Mouse (Mus musculus) neural tube, embryonic 15.5 days (tissue): ENCODE measurements around the gene Ssb. TPM values are rescaled to one million over a fixed set of nuclear protein-coding genes. Genes with fewer than 3 reads are reported as not detected.

Source experiments
- ATAC-seq: fragments of 200-750 bp; cut with Nextera tagmentation; 2 replicates; pipeline ENCODE4 v1.8.0; 2017; ENCODE audit warnings: mild to moderate bottlenecking, moderate TSS enrichment, moderate library complexity; ENCODE audit not compliant: low FRiP score
- H3K27ac ChIP-seq: fragments of 300-500 bp; sonication (generic); replicated peaks from 2 replicates; pipeline ENCODE4 v1.5.1; 2015; ENCODE audit warnings: mild to moderate bottlenecking, inconsistent platforms
- H3K27me3 ChIP-seq: fragments of 300-500 bp; sonication (generic); replicated peaks from 2 replicates; pipeline ENCODE4 v1.6.1; 2015; ENCODE audit warnings: inconsistent platforms
- H3K36me3 ChIP-seq: fragments of 300-500 bp; sonication (generic); 2 replicates; pipeline ENCODE4 v1.6.1; 2015; ENCODE audit warnings: inconsistent platforms
- H3K4me1 ChIP-seq: fragments of 300-500 bp; sonication (generic); 2 replicates; pipeline ENCODE4 v1.6.1; 2015; ENCODE audit warnings: inconsistent platforms
- H3K4me2 ChIP-seq: fragments of 300-500 bp; sonication (generic); 2 replicates; pipeline ENCODE4 v1.6.1; 2015; ENCODE audit warnings: inconsistent platforms, mild to moderate bottlenecking, moderate library complexity
- H3K4me3 ChIP-seq: fragments of 300-500 bp; sonication (generic); replicated peaks from 2 replicates; pipeline ENCODE4 v1.5.1; 2015; ENCODE audit warnings: mild to moderate bottlenecking, inconsistent platforms
- H3K9ac ChIP-seq: fragments of 300-500 bp; sonication (generic); replicated peaks from 2 replicates; pipeline ENCODE4 v1.6.1; 2015; ENCODE audit warnings: mild to moderate bottlenecking, inconsistent platforms
- H3K9me3 ChIP-seq: fragments of 300-500 bp; sonication (generic); replicated peaks from 2 replicates; pipeline ENCODE4 v1.6.1; 2016; ENCODE audit warnings: inconsistent platforms
- WGBS: fragments of 180-500 bp; shearing (Covaris S2); methylation state at CpG from one replicate; pipeline ENCODE4 v1.1.7; 2015; ENCODE audit warnings: mixed read lengths; 5-methylcytosine and 5-hydroxymethylcytosine counted together
- polyA plus RNA-seq: library from polyadenylated mRNA; unstranded; fragments of >200 nt; fragmentation: Nextera tagmentation; extraction: Ambion mirVana; gene quantifications from 2 replicates; pipeline ENCODE4 v1.2.1, GENCODE M21; 2015

The Ssb gene
- polyA plus RNA-seq, 1 experiment from 2014 or later = 263 TPM

GRCm38 (mm10) chr2:69830116-69830515, 31.2 kb upstream of the Ssb start:
- H3K9me3 ChIP-seq = no peaks in the 10 kb centered on the region
- H3K4me3 ChIP-seq = no peak overlapping the region
- peaks cover 54% of the 10 kb centered on the region for H3K36me3 ChIP-seq
- ATAC-seq = no peak
- H3K4me2 ChIP-seq = no peak overlapping the region
- 93% methylated on average over 8 of the region's 8 CpGs for WGBS
- no peak overlapping the region for H3K9ac ChIP-seq
- peaks cover 20% of the 10 kb centered on the region for H3K4me1 ChIP-seq
- H3K27me3 ChIP-seq = no peaks in the 10 kb centered on the region
- H3K27ac ChIP-seq = no peak overlapping the region

GRCm38 (mm10) chr2:69837244-69837967, 24.0 kb upstream of the Ssb start:
- Histone ChIP-seq H3K4me1 (no peaks in the 10 kb centered on the region), H3K4me2 (no peak overlapping the region), H3K27me3 (no peaks in the 10 kb centered on the region), H3K9me3 (no peaks in the 10 kb centered on the region), H3K4me3 (no peak overlapping the region), H3K36me3 (peaks cover 39% of the 10 kb centered on the region), H3K9ac (no peak overlapping the region), H3K27ac (no peak overlapping the region)
- WGBS = 71% methylated on average over 7 of the region's 7 CpGs
- ATAC-seq = no peak

GRCm38 (mm10) chr2:69837996-69838395, 23.4 kb upstream of the Ssb start:
- no peaks in the 10 kb centered on the region for H3K27me3 ChIP-seq
- no peak overlapping the region for H3K27ac ChIP-seq
- H3K36me3 ChIP-seq = peaks cover 33% of the 10 kb centered on the region
- no peak overlapping the region for H3K9ac ChIP-seq
- ATAC-seq = no peak
- H3K4me3 ChIP-seq = no peak overlapping the region
- H3K9me3 ChIP-seq = no peaks in the 10 kb centered on the region
- no peaks in the 10 kb centered on the region for H3K4me1 ChIP-seq
- no peak overlapping the region for H3K4me2 ChIP-seq
- 51% methylated on average over 3 of the region's 3 CpGs for WGBS

- Histone ChIP-seq H3K27ac (no peak overlapping the region), H3K36me3 (peaks cover 26% of the 10 kb centered on the region), H3K4me2 (no peak overlapping the region), H3K27me3 (no peaks in the 10 kb centered on the region), H3K4me1 (no peaks in the 10 kb centered on the region), H3K9ac (no peak overlapping the region), H3K9me3 (no peaks in the 10 kb centered on the region), H3K4me3 (no peak overlapping the region)
- ATAC-seq = no peak
Measured at GRCm38 (mm10) chr2:69838707-69839106, 22.7 kb upstream of the Ssb start.

- no peaks in the 10 kb centered on the region for H3K9me3 ChIP-seq
- no peak overlapping the region for H3K4me2 ChIP-seq
- no peak overlapping the region for H3K4me3 ChIP-seq
- H3K4me1 ChIP-seq = no peaks in the 10 kb centered on the region
- 0 out of 2 replicates have a peak overlapping the region, but pooled peaks have one; percentile 5 for H3K27ac ChIP-seq
- no peak overlapping the region for H3K9ac ChIP-seq
- H3K27me3 ChIP-seq = no peaks in the 10 kb centered on the region
- WGBS = 24% methylated on average over 6 of the region's 6 CpGs
- ATAC-seq = no peak
- peaks cover 14% of the 10 kb centered on the region for H3K36me3 ChIP-seq
Measured at GRCm38 (mm10) chr2:69840261-69840660, 21.1 kb upstream of the Ssb start.

- H3K36me3 ChIP-seq = no peaks in the 10 kb centered on the region
- H3K27me3 ChIP-seq = no peaks in the 10 kb centered on the region
- no peak overlapping the region for H3K27ac ChIP-seq
- no peaks in the 10 kb centered on the region for H3K9me3 ChIP-seq
- H3K9ac ChIP-seq = no peak overlapping the region
- ATAC-seq = no peak
- no peak overlapping the region for H3K4me2 ChIP-seq
- no peaks in the 10 kb centered on the region for H3K4me1 ChIP-seq
- H3K4me3 ChIP-seq = no peak overlapping the region
- WGBS = 75% methylated on average over 6 of the region's 6 CpGs
Measured at GRCm38 (mm10) chr2:69849215-69849614, 12.1 kb upstream of the Ssb start.

- WGBS = 38% methylated on average over 2 of the region's 2 CpGs
- H3K4me3 ChIP-seq = no peak overlapping the region
- no peaks in the 10 kb centered on the region for H3K4me1 ChIP-seq
- no peaks in the 10 kb centered on the region for H3K9me3 ChIP-seq
- H3K9ac ChIP-seq = no peak overlapping the region
- no peaks in the 10 kb centered on the region for H3K27me3 ChIP-seq
- ATAC-seq = no peak
- no peak overlapping the region for H3K4me2 ChIP-seq
- H3K27ac ChIP-seq = no peak overlapping the region
- no peaks in the 10 kb centered on the region for H3K36me3 ChIP-seq
Measured at GRCm38 (mm10) chr2:69851427-69852058, 9.8 kb upstream of the Ssb start.

GRCm38 (mm10) chr2:69856392-69856791, 5.0 kb upstream of the Ssb start:
- Histone ChIP-seq H3K27me3 (no peaks in the 10 kb centered on the region), H3K27ac (no peak overlapping the region), H3K36me3 (no peaks in the 10 kb centered on the region), H3K9me3 (no peaks in the 10 kb centered on the region), H3K4me3 (no peak overlapping the region), H3K4me2 (no peak overlapping the region), H3K4me1 (peaks cover 5% of the 10 kb centered on the region), H3K9ac (no peak overlapping the region)
- 70% methylated on average over 8 of the region's 8 CpGs for WGBS
- ATAC-seq = no peak

- 89% methylated on average over 1 of the region's 1 CpGs for WGBS
- Histone ChIP-seq H3K36me3 (no peaks in the 10 kb centered on the region), H3K27ac (no peak overlapping the region), H3K9ac (no peak overlapping the region), H3K4me1 (peaks cover 13% of the 10 kb centered on the region), H3K4me2 (no peak overlapping the region), H3K4me3 (no peak overlapping the region), H3K9me3 (no peaks in the 10 kb centered on the region), H3K27me3 (no peaks in the 10 kb centered on the region)
- no peak for ATAC-seq
Measured at GRCm38 (mm10) chr2:69857882-69858281, 3.5 kb upstream of the Ssb start.

GRCm38 (mm10) chr2:69860972-69861452, 350 bp upstream of the Ssb start:
- Histone ChIP-seq H3K4me1 (peaks cover 31% of the 10 kb centered on the region), H3K4me2 (peak overlapping the region; percentile 65), H3K9ac (peak overlapping the region; percentile 99), H3K27me3 (no peaks in the 10 kb centered on the region), H3K36me3 (no peaks in the 10 kb centered on the region), H3K9me3 (no peaks in the 10 kb centered on the region), H3K4me3 (peak overlapping the region; percentile 99), H3K27ac (peak overlapping the region; percentile 91)
- ATAC-seq = peak; percentile 71
- WGBS = 10% methylated on average over 12 of the region's 13 CpGs

GRCm38 (mm10) chr2:69862117-69862657, 825 bp downstream of the Ssb start:
- Histone ChIP-seq H3K36me3 (peaks cover 3% of the 10 kb centered on the region), H3K9me3 (no peaks in the 10 kb centered on the region), H3K4me2 (peak overlapping the region; percentile 78), H3K4me3 (peak overlapping the region; percentile 99), H3K4me1 (peaks cover 31% of the 10 kb centered on the region), H3K27me3 (no peaks in the 10 kb centered on the region), H3K9ac (peak overlapping the region; percentile 99), H3K27ac (peak overlapping the region; percentile 91)
- ATAC-seq = no peak
- 4% methylated on average over 13 of the region's 13 CpGs for WGBS

GRCm38 (mm10) chr2:69883990-69884391, 22.6 kb downstream of the Ssb start:
- Histone ChIP-seq H3K4me1 (peaks cover 8% of the 10 kb centered on the region), H3K36me3 (no peaks in the 10 kb centered on the region), H3K9me3 (no peaks in the 10 kb centered on the region), H3K27ac (no peak overlapping the region), H3K4me3 (peak overlapping the region; percentile 61; the same call in 1 of the 2 replicates), H3K4me2 (peak overlapping the region; percentile 59; the same call in 1 of the 2 replicates), H3K27me3 (no peaks in the 10 kb centered on the region), H3K9ac (no peak overlapping the region)
- no peak for ATAC-seq
- 68% methylated on average over 2 of the region's 2 CpGs for WGBS
